In genomic region chr14:61786031-61786430, GRCm38 (mm10) we compare ENCODE assay signal across 22 mouse cellular contexts.
"Had no signal": no experiment of that assay in that cellular context is flagged by ENCODE, and none has a peak within 500 bp of the region (broad histone marks: within the 10 kb centered on the region; RNA-seq: fewer than 3 reads in every experiment).

No protein-coding gene starts in this region.

- DNase-seq: gastrocnemius, postnatal 14 days; gastrocnemius, postnatal 36 days; heart, adult 18-20 months; heart, postnatal 14 days; heart, postnatal 36 days; kidney, adult 11 months; kidney, adult 9 months; kidney, postnatal 14 days; kidney, postnatal 36 days; left cerebral cortex, postnatal 4 days had no signal

- H3K27ac ChIP-seq: heart, embryonic 13.5 days; heart, embryonic 15.5 days; hindbrain, embryonic 13.5 days; hindbrain, embryonic 15.5 days; hindbrain, postnatal 0 days; kidney, embryonic 15.5 days; kidney, postnatal 0 days; limb, embryonic 13.5 days; limb, embryonic 15.5 days; liver, embryonic 12.5 days; liver, embryonic 14.5 days had no signal

- ATAC-seq: hindbrain, postnatal 0 days; intestine, embryonic 16.5 days; liver, embryonic 12.5 days had no signal

- H3K4me3 ChIP-seq: heart, embryonic 13.5 days; heart, embryonic 15.5 days; hindbrain, embryonic 13.5 days; hindbrain, embryonic 15.5 days; kidney, embryonic 15.5 days; limb, embryonic 13.5 days; limb, embryonic 15.5 days; liver, embryonic 12.5 days had no signal
